Mouse (Mus musculus) embryonic facial prominence, embryonic 12.5 days (tissue): Measurements from ENCODE around the gene Prkacb. TPM values are rescaled to one million over a fixed set of nuclear protein-coding genes. Genes with fewer than 3 reads are reported as not detected.
"Not testable (repeated sequence)": the region's sequence is repeated elsewhere in the genome, so short reads cannot be mapped to it uniquely, and the experiment has no call there.

ENCODE experiments used
- ATAC-seq: fragments of 200-750 bp; cut with Nextera tagmentation; 2 replicates; pipeline ENCODE4 v1.8.0; 2017; ENCODE audit not compliant: insufficient number of reproducible peaks, insufficient read depth, low FRiP score, low TSS enrichment
- H3K27ac ChIP-seq: fragments of 300-500 bp; sonication (generic); 2 replicates; pipeline ENCODE4 v1.5.1; 2016; ENCODE audit warnings: mild to moderate bottlenecking
- H3K27me3 ChIP-seq: fragments of 300-500 bp; sonication (generic); 2 replicates; pipeline ENCODE4 v1.6.1; 2016; ENCODE audit warnings: mild to moderate bottlenecking, moderate library complexity
- H3K36me3 ChIP-seq: fragments of 300-500 bp; sonication (generic); 2 replicates; pipeline ENCODE4 v1.6.1; 2016; ENCODE audit warnings: mild to moderate bottlenecking
- H3K4me1 ChIP-seq: fragments of 300-500 bp; sonication (generic); 2 replicates; pipeline ENCODE4 v1.6.1; 2016
- H3K4me2 ChIP-seq: fragments of 300-500 bp; sonication (generic); replicated peaks from 2 replicates; pipeline ENCODE4 v1.6.1; 2016; ENCODE audit warnings: mild to moderate bottlenecking, moderate library complexity
- H3K4me3 ChIP-seq: fragments of 300-500 bp; sonication (generic); 2 replicates; pipeline ENCODE4 v1.5.1; 2016; ENCODE audit warnings: mild to moderate bottlenecking
- H3K9ac ChIP-seq: fragments of 300-500 bp; sonication (generic); 2 replicates; pipeline ENCODE4 v1.6.1; 2016; ENCODE audit warnings: mild to moderate bottlenecking, moderate library complexity
- H3K9me3 ChIP-seq: fragments of 300-500 bp; sonication (generic); 2 replicates; pipeline ENCODE4 v1.6.1; 2016; ENCODE audit warnings: mild to moderate bottlenecking, moderate library complexity
- WGBS: fragments of 180-500 bp; shearing (Covaris S2); methylation state at CpG from one replicate; pipeline ENCODE4 v1.1.7; 2016; 5-methylcytosine and 5-hydroxymethylcytosine counted together
- polyA plus RNA-seq: library from polyadenylated mRNA; unstranded; fragments of >200 nt; fragmentation: Nextera tagmentation; extraction: Ambion mirVana; gene quantifications from 2 replicates; pipeline ENCODE4 v1.2.1, GENCODE M21; 2016

Prkacb gene
- polyA plus RNA-seq, 1 experiment from 2014 or later: 91.9 TPM

- H3K36me3 ChIP-seq: 0 out of 2 replicates have a peak, but pooled peaks cover 7% of the 10 kb centered on the region
- no peak overlapping the region for H3K4me3 ChIP-seq
- no peaks in the 10 kb centered on the region for H3K27me3 ChIP-seq
- no peak overlapping the region for H3K9ac ChIP-seq
- no peaks in the 10 kb centered on the region for H3K4me1 ChIP-seq
- no peak overlapping the region for H3K27ac ChIP-seq
- 82% methylated on average over 6 of the region's 6 CpGs for WGBS
- no peaks in the 10 kb centered on the region for H3K9me3 ChIP-seq
- no peak overlapping the region for H3K4me2 ChIP-seq
- no peak for ATAC-seq
These were observed 54.5 kb downstream of the Prkacb start for GRCm38 (mm10) chr3:146757970-146758960.

GRCm38 (mm10) chr3:146754270-146754669 lies 58.5 kb downstream of the Prkacb start:
- peaks cover 26% of the 10 kb centered on the region for H3K36me3 ChIP-seq
- H3K27ac ChIP-seq: no peak overlapping the region
- WGBS: 88% methylated on average over 2 of the region's 2 CpGs

DNA sequence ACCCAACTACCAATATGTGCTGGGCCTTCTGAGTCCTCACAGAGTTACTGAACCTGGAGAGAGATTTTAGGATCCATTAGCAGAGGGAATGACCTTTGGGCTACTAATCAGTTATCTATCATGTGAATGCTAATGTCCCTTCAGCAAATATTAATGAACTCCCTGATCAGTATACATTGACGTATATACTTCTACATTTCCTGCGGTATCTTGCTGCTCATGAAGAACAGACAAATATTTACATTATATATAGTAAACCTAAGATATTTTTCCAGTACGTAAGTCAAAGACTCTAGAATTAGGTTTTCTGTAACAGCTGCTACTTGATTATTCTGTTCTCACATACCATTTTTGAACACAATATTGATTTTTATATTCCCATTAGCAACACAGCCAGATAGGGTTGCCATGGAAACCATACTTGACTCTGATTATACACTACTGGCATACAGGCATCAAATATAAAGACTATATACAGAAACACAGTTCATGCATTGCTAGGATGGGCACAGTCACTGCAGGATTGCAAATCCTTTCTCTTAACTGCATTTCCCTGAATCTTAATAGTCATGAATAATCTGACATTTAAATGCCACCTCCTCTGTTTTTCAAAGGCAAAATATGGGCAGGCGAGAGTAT lies 71.1 kb downstream of the Prkacb start:
- 96% methylated on average over 4 of the region's 4 CpGs for WGBS
- H3K27me3 ChIP-seq: no peaks in the 10 kb centered on the region
- H3K9me3 ChIP-seq: no peaks in the 10 kb centered on the region
- no peak overlapping the region for H3K9ac ChIP-seq
- no peak overlapping the region for H3K27ac ChIP-seq
- no peaks in the 10 kb centered on the region for H3K4me1 ChIP-seq
- ATAC-seq: no peak
- H3K36me3 ChIP-seq: peaks cover 64% of the 10 kb centered on the region
- no peak overlapping the region for H3K4me2 ChIP-seq
- no peak overlapping the region for H3K4me3 ChIP-seq

More at GRCm38 (mm10) chr3:146754270-146754669, 58.5 kb downstream of the Prkacb start:
- no peaks in the 10 kb centered on the region for H3K4me1 ChIP-seq
- H3K9ac ChIP-seq: no peak overlapping the region
- ATAC-seq: no peak
- no peak overlapping the region for H3K4me3 ChIP-seq
- no peak overlapping the region for H3K4me2 ChIP-seq
- H3K9me3 ChIP-seq: no peaks in the 10 kb centered on the region
- H3K27me3 ChIP-seq: no peaks in the 10 kb centered on the region

- Histone ChIP-seq H3K4me1 (no peaks in the 10 kb centered on the region), H3K4me3 (no peak overlapping the region), H3K9ac (no peak overlapping the region), H3K27me3 (no peaks in the 10 kb centered on the region), H3K27ac (no peak overlapping the region), H3K9me3 (no peaks in the 10 kb centered on the region), H3K4me2 (no peak overlapping the region), H3K36me3 (peaks cover 60% of the 10 kb centered on the region)
- no peak for ATAC-seq
- WGBS: 90% methylated on average over 5 of the region's 5 CpGs
These were observed 71.6 kb downstream of the Prkacb start for GRCm38 (mm10) chr3:146741158-146741557.

DNA sequence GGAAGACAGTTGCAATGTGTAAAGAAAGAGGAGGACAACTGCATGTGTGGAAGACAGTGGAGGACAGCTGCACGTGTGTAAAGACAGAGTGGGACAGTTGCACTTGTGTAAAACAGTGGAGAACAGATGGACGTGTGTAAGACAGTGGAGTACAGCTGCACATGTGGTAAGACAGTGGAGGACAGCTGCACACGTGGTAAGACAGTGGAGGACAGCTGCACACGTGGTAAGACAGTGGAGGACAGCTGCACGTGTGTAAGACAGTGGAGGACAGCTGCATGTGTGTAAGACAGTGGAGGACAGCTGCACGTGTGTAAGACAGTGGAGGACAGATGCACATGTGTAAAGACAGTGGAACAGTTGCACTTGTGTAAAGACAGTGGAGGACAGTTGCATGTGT lies 76.6 kb downstream of the Prkacb start:
- ATAC-seq, H3K9me3 ChIP-seq, H3K9ac ChIP-seq, H3K4me1 ChIP-seq, H3K27ac ChIP-seq, H3K4me3 ChIP-seq, H3K27me3 ChIP-seq, H3K4me2 ChIP-seq: not testable (repeated sequence)
- WGBS: 85% methylated on average over 6 of the region's 6 CpGs
- H3K36me3 ChIP-seq: peaks cover 66% of the 10 kb centered on the region

- H3K36me3 ChIP-seq: peaks cover 66% of the 10 kb centered on the region
- no peak overlapping the region for H3K4me2 ChIP-seq
- no peak overlapping the region for H3K27ac ChIP-seq
- H3K9ac ChIP-seq: no peak overlapping the region
- no peaks in the 10 kb centered on the region for H3K9me3 ChIP-seq
- H3K4me1 ChIP-seq: no peaks in the 10 kb centered on the region
- H3K27me3 ChIP-seq: no peaks in the 10 kb centered on the region
- H3K4me3 ChIP-seq: no peak overlapping the region
- WGBS: 83% methylated on average over 3 of the region's 3 CpGs
- no peak for ATAC-seq
These were observed 77.1 kb downstream of the Prkacb start for GRCm38 (mm10) chr3:146735657-146736056.

DNA sequence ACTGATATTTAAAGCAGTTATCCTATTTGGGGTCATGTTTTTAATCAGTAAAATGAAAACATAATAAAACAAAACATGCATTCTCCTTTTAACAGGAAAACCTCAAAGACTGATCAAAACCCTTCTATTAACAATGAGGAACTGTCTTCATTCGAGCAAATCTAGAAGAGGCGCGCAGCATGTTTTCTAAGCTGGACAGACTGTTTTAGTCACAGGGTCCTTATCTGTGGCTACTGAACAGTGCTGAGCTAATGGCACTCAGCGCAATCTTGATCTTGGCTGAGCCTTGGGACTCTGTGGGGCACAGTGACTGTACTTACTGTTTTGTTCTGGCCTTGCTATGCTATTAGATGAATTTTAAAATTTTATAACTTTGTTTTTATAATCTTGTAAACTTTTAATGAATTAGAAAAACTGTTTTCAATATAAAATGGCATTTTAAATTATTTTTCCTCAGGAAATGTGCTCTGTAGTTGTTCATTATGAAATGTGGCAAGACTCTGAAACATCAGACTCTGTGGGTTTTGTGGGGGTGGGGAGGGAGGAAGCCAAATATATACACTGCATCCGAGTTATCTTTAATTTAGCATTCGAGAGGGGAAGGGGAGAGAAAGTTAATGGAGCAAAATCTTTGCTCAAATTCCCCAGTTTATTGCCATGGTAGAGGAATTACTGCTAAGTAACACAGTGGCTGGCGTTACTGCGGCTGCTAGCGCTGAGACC lies 77.7 kb downstream of the Prkacb start:
- H3K4me2 ChIP-seq: no peak overlapping the region

GRCm38 (mm10) chr3:146731499-146731898 lies 81.3 kb downstream of the Prkacb start:
- ATAC-seq: no peak
- Histone ChIP-seq H3K4me1 (no peaks in the 10 kb centered on the region), H3K27me3 (no peaks in the 10 kb centered on the region), H3K4me3 (no peak overlapping the region), H3K36me3 (peaks cover 53% of the 10 kb centered on the region), H3K4me2 (no peak overlapping the region), H3K9ac (no peak overlapping the region), H3K27ac (no peak overlapping the region), H3K9me3 (no peaks in the 10 kb centered on the region)
- 94% methylated on average over 11 of the region's 11 CpGs for WGBS

More for the DNA sequence above, 77.7 kb downstream of the Prkacb start:
- ATAC-seq: no peak
- Histone ChIP-seq H3K27me3 (no peaks in the 10 kb centered on the region), H3K27ac (no peak overlapping the region), H3K4me1 (no peaks in the 10 kb centered on the region), H3K36me3 (peaks cover 66% of the 10 kb centered on the region), H3K4me3 (no peak overlapping the region), H3K9me3 (no peaks in the 10 kb centered on the region), H3K9ac (no peak overlapping the region)
- WGBS: 88% methylated on average over 9 of the region's 9 CpGs

DNA sequence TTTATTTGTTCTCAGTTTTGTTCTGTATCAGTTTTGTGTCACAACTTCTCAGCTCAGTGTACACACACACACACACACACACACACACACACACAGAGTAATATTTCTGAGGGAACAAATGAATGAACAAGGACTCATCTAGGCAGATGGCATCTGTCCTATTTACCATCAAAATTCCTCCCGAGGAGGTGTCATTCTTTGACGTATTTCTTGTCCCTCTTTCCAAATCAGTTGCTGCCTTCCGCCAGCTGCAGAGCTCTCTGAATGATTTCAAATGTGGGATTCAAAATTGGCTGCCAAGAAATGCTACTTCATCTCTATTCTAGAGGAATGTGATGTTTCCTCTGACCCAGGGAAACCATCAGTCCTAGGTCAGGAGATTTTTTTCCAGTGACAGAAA lies 89.8 kb downstream of the Prkacb start:
- peaks cover 5% of the 10 kb centered on the region; the same call in 1 of the 2 replicates for H3K9me3 ChIP-seq
- H3K4me3 ChIP-seq: no peak overlapping the region
- H3K4me1 ChIP-seq: no peaks in the 10 kb centered on the region
- H3K27ac ChIP-seq: no peak overlapping the region
- WGBS: 49% methylated on average over 3 of the region's 3 CpGs
- H3K9ac ChIP-seq: no peak overlapping the region
- ATAC-seq: no peak
- H3K36me3 ChIP-seq: peaks cover 26% of the 10 kb centered on the region
- H3K27me3 ChIP-seq: no peaks in the 10 kb centered on the region
- H3K4me2 ChIP-seq: no peak overlapping the region

DNA sequence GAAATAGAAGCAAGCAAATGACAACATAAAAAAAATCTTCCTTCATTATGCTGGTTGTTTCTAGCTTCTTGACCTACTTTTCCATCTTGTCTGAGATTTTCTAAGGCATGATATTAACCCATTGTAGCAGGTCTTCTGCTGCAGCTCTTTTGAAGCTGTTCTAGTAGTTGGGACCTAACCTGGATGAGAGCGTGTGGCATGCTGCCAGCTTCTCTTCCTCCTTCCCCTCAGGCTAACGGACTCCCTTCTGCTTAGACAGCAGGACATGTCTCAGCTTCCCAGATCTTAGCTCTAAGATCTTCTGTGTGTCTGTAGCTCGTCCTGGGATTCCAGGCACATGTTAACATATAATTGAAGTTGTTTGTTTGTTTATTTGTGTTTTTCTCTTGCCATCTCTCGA lies 93.1 kb downstream of the Prkacb start:
- H3K36me3 ChIP-seq: no peaks in the 10 kb centered on the region
- H3K27ac ChIP-seq: no peak overlapping the region
- H3K4me3 ChIP-seq: no peak overlapping the region
- no peak for ATAC-seq
- WGBS: 70% methylated on average over 4 of the region's 4 CpGs
- no peak overlapping the region for H3K4me2 ChIP-seq
- H3K27me3 ChIP-seq: no peaks in the 10 kb centered on the region
- H3K9ac ChIP-seq: no peak overlapping the region
- H3K9me3 ChIP-seq: no peaks in the 10 kb centered on the region
- H3K4me1 ChIP-seq: no peaks in the 10 kb centered on the region

DNA sequence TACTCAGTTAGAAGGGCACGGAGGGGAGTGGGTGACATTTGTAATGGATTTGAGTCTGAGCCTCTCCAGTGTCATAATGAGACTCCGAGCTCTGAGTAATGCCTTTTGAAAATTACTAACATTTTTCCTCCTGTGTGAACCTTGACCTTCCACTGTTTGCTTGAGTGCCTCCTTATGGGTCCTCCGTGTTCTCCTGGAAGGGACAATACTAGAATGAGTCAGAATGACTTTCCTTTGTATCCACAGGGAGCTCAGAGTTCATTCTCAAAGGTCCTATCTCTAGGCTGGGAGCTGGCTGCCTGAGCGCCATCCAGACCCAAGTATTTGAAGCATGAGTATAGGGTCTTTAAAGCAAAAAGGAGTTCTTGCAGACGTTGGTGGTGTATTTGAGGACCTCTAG lies 94.5 kb downstream of the Prkacb start:
- Histone ChIP-seq H3K4me3 (no peak overlapping the region), H3K4me2 (no peak overlapping the region), H3K36me3 (no peaks in the 10 kb centered on the region), H3K4me1 (no peaks in the 10 kb centered on the region), H3K27ac (no peak overlapping the region), H3K27me3 (no peaks in the 10 kb centered on the region), H3K9ac (no peak overlapping the region), H3K9me3 (no peaks in the 10 kb centered on the region)
- ATAC-seq: no peak
- WGBS: 73% methylated on average over 5 of the region's 5 CpGs
